Mouse (Mus musculus) C2C12 (cell line): Measurements from ENCODE around the gene Map4k5.

Experiments
- CEBPB ChIP-seq: IDR thresholded peaks from one replicate; pipeline ENCODE4 v1.6.1; 2011; ENCODE audit warnings: low read depth, mild to moderate bottlenecking, control low read depth, moderate library complexity
- CTCF ChIP-seq: IDR thresholded peaks from one replicate; pipeline ENCODE4 v1.5.1; 2011; ENCODE audit not compliant: control insufficient read depth, insufficient read depth, insufficient read length
- FOSL1 ChIP-seq: IDR thresholded peaks from one replicate; pipeline ENCODE4 v1.8.0; 2011; ENCODE audit warnings: mild to moderate bottlenecking, low read length; ENCODE audit not compliant: poor library complexity, insufficient read depth, severe bottlenecking
- MAX ChIP-seq: IDR thresholded peaks from one replicate; pipeline ENCODE4 v1.6.1; 2011; ENCODE audit warnings: mild to moderate bottlenecking, control low read depth
- USF1 ChIP-seq: IDR thresholded peaks from one replicate; pipeline ENCODE4 v1.6.1; 2011; ENCODE audit warnings: low read depth, mild to moderate bottlenecking, control low read depth, moderate library complexity

GRCm38 (mm10) chr12:69845722-69846121, 47.3 kb downstream of the Map4k5 start:
- TF ChIP-seq CTCF (no peak), FOSL1 (no peak), MAX (no peak), CEBPB (no peak), USF1 (no peak)
